Mouse (Mus musculus): ENCODE measurements around the gene Nrap. TPM values are rescaled to one million over a fixed set of nuclear protein-coding genes. Genes with fewer than 3 reads are reported as not detected.

Gene Nrap
- polyA plus RNA-seq, 1 experiment from 2014 or later = 3.4 TPM

GRCm38 (mm10) chr19:56393311-56393866 is 3.6 kb upstream of the Nrap start:
- DNase-seq (ENCODE audit: low spot score) = no peak
- Histone ChIP-seq H3K4me1 (peaks cover 59% of the 10 kb centered on the region), H3K36me3 (no peaks in the 10 kb centered on the region), H3K27me3 (ENCODE audit: insufficient read depth, poor library complexity, severe bottlenecking) (peaks cover 13% of the 10 kb centered on the region), H3K4me3 (no peak overlapping the region), H3K9me3 (no peaks in the 10 kb centered on the region), H3K27ac (no peak overlapping the region)
- 74% methylated on average over 9 of the region's 9 CpGs for WGBS

DNA sequence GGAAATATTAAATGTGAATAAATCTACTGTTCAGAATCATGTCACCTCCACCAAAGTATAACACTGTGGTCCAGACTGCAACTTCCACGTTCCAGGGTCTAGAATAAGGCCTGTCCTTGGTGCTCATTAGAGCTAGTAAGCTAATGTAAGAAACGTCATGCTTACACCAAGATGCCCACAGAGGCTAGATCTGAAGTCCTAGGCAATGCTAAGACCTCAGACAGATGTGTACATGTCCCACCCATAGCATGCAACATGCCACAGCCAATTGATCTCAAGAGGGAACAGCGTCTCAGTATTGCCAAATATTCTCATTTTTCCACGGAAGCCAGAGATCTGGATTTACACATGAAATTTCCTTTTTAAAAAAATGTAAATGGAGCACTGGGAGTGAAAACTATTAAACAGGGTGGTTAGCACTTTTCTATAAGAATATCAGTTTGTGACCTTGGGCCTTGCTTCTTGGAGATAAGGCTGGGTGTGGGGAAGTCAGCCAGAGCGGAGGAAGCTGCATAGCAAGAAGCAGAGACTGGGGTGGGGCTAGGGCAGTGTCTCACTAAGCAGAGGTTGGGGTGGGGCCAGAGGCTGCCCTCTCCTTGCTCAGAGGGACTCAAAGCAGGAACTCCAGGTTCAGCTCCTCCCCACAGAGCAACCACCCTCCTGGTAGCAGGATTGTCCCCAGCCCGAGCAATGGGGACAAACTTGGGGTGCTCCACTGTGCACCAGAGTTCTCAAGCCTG is 1.6 kb upstream of the Nrap start:
- Histone ChIP-seq H3K27me3 (ENCODE audit: insufficient read depth, poor library complexity, severe bottlenecking) (peaks cover 13% of the 10 kb centered on the region), H3K9me3 (no peaks in the 10 kb centered on the region), H3K4me1 (peaks cover 40% of the 10 kb centered on the region), H3K36me3 (no peaks in the 10 kb centered on the region), H3K27ac (peak overlapping the region; percentile 62; the same call in 1 of the 2 replicates), H3K4me3 (no peak overlapping the region)
- WGBS = 67% methylated on average over 6 of the region's 6 CpGs
- peak; percentile 89 for DNase-seq (ENCODE audit: low spot score)

DNA sequence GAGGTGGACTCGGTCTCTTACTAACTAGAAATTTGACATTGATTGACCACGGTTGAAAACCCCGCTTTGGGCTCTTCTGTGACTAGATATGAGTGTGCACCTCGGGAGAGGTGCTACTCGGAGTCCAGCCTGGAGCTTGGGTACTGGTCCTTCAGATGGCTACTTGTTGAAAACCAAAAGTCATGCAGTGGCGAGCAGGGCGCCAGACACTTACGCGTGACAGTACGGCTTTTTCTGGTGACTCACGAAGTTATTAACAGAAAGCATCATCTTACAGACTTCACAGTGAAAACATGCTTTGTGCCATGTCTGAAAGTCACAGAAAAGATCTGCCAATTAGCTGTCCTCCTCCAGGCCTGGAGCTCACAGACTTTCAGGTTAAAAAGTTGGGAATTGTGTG is 661 bp downstream of the Nrap start:
- no peaks in the 10 kb centered on the region for H3K9me3 ChIP-seq
- H3K27ac ChIP-seq = peak overlapping the region; percentile 32; the same call in 1 of the 2 replicates
- H3K27me3 ChIP-seq (ENCODE audit: insufficient read depth, poor library complexity, severe bottlenecking) = no peaks in the 10 kb centered on the region; the same call in 1 of the 2 replicates
- H3K36me3 ChIP-seq = peaks cover under 1% of the 10 kb centered on the region; the same call in 1 of the 2 replicates
- DNase-seq (ENCODE audit: low spot score) = no peak
- peaks cover 30% of the 10 kb centered on the region for H3K4me1 ChIP-seq
- peak overlapping the region; percentile 42; the same call in 1 of the 2 replicates for H3K4me3 ChIP-seq
- 85% methylated on average over 11 of the region's 11 CpGs for WGBS

DNA sequence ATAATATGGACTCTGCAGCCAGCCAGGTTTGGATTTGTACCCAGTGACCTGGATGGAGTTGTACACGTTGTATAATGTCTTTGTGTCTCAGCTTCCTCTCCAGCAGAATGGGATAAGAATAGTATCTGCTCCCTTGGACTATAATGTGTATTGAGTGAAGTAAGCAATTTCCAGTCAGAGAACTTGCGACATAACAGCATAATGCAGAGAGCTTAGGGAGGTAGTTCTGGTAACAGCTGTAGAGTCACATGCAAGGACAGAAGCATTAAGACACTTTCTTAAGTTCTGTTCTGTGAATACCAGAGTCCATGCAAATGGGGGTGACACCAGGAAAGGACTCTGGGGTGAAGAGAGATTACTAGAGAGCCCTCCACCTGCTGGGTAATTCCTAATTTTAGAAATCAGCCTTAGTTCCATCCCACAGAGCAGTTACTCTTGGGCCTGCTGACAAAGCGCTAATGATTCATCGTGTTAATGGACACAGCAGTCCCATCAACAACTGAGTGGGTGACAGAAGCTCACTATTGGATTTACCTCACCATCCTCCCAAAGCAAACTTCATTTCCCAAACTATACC is 2.0 kb downstream of the Nrap start:
- 77% methylated on average over 4 of the region's 4 CpGs for WGBS
- no peak for DNase-seq (ENCODE audit: low spot score)
- no peak overlapping the region for H3K27ac ChIP-seq
- peaks cover 9% of the 10 kb centered on the region; the same call in 1 of the 2 replicates for H3K36me3 ChIP-seq
- no peaks in the 10 kb centered on the region for H3K9me3 ChIP-seq
- no peaks in the 10 kb centered on the region for H3K27me3 ChIP-seq (ENCODE audit: insufficient read depth, poor library complexity, severe bottlenecking)
- no peak overlapping the region for H3K4me3 ChIP-seq
- H3K4me1 ChIP-seq = peaks cover 21% of the 10 kb centered on the region

DNA sequence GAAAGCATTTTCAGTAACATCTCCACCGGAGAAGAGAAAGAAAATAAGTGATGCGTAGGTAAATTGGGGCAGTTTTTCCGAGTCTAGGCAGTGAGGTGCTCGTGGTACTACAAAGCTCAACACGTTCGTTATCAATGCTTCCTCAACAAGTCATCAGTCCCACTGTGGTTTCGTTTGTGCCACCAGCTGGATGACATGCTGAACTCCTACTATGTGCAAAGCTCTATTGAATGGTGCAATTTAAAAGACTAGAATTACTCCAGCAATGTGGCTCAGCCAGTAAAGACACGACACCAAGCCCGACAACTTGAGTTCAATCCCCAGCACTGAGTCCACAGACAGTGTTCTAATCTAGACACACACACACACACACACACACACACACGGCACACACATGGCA is 3.7 kb downstream of the Nrap start:
- Histone ChIP-seq H3K9me3 (no peaks in the 10 kb centered on the region), H3K4me1 (peaks cover 6% of the 10 kb centered on the region), H3K27me3 (ENCODE audit: insufficient read depth, poor library complexity, severe bottlenecking) (no peaks in the 10 kb centered on the region), H3K27ac (no peak overlapping the region), H3K36me3 (peaks cover 12% of the 10 kb centered on the region; the same call in 1 of the 2 replicates), H3K4me3 (no peak overlapping the region)
- WGBS = 93% methylated on average over 10 of the region's 10 CpGs
- DNase-seq (ENCODE audit: low spot score) = no peak

DNA sequence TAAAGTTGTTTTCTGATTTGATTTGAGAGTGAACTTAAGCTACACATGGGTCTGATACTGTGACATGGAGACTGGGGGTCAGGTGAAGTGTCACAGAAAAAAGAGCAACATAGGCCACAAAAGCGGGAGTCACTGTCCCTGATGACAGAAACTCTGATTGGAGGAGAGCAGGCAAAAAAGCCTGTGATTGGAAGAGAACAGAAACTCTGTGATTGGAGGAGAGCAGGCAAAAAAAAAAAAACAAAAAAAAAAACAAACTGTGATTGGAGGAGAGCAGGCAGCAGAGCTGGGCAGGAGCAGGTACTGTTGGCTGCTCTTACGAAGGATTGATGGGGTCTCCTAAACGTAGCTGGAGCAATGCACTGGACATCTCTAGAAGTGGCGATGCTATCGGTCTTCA is 4.3 kb downstream of the Nrap start:
- H3K9me3 ChIP-seq = no peaks in the 10 kb centered on the region
- peaks cover 2% of the 10 kb centered on the region for H3K4me1 ChIP-seq
- no peak for DNase-seq (ENCODE audit: low spot score)
- 83% methylated on average over 5 of the region's 5 CpGs for WGBS
- H3K27me3 ChIP-seq (ENCODE audit: insufficient read depth, poor library complexity, severe bottlenecking) = no peaks in the 10 kb centered on the region
- no peak overlapping the region for H3K4me3 ChIP-seq
- H3K36me3 ChIP-seq = peaks cover 12% of the 10 kb centered on the region; the same call in 1 of the 2 replicates
- H3K27ac ChIP-seq = no peak overlapping the region

GRCm38 (mm10) chr19:56381407-56381806 is 8.4 kb downstream of the Nrap start:
- Histone ChIP-seq H3K4me3 (no peak overlapping the region), H3K9me3 (no peaks in the 10 kb centered on the region), H3K27ac (no peak overlapping the region), H3K27me3 (ENCODE audit: insufficient read depth, poor library complexity, severe bottlenecking) (no peaks in the 10 kb centered on the region), H3K4me1 (peaks cover 11% of the 10 kb centered on the region; the same call in 1 of the 2 replicates), H3K36me3 (peaks cover 21% of the 10 kb centered on the region; the same call in 1 of the 2 replicates)
- DNase-seq (ENCODE audit: low spot score) = no peak
- WGBS = 88% methylated on average over 10 of the region's 10 CpGs

- Histone ChIP-seq H3K4me1 (peaks cover 11% of the 10 kb centered on the region; the same call in 1 of the 2 replicates), H3K9me3 (no peaks in the 10 kb centered on the region), H3K4me3 (no peak overlapping the region), H3K27me3 (ENCODE audit: insufficient read depth, poor library complexity, severe bottlenecking) (no peaks in the 10 kb centered on the region), H3K36me3 (peaks cover 21% of the 10 kb centered on the region; the same call in 1 of the 2 replicates), H3K27ac (no peak overlapping the region)
- DNase-seq (ENCODE audit: low spot score) = no peak
- 80% methylated on average over 7 of the region's 7 CpGs for WGBS
Measured at GRCm38 (mm10) chr19:56380341-56380740, 9.5 kb downstream of the Nrap start.

DNA sequence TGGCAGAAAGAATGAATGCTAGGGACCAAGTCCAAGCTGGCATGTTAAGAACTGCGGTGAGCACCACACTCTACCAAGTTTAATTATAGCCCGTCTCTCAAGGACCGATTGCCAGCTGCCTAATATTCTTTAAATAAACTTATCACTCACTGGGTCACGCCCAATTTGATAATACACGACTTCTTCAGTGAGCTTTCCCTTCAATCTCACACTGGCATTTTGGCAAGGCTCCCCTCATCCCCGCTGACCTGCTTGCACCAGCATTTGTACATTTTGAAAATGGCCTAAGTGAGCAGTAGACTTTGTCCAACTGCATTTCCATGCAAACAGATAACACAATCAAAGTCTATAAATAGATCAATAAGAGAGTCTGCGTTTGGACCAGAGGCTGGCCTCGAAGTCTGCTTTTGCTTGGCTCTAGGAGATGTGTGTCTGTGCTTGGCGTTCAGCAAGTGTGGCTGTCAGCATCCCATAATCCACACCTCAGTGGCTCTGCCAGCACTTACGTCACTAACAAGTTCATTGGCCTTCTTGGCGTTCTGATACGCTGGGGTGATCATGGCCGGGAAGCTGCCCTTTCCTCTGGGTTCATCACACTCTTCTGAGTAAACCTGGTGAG is 11.2 kb downstream of the Nrap start:
- WGBS = 34% methylated on average over 13 of the region's 13 CpGs
- Histone ChIP-seq H3K27ac (peak overlapping the region; percentile 74; the same call in 1 of the 2 replicates), H3K36me3 (peaks cover 15% of the 10 kb centered on the region; the same call in 1 of the 2 replicates), H3K9me3 (no peaks in the 10 kb centered on the region), H3K4me3 (no peak overlapping the region), H3K4me1 (peaks cover 11% of the 10 kb centered on the region; the same call in 1 of the 2 replicates), H3K27me3 (ENCODE audit: insufficient read depth, poor library complexity, severe bottlenecking) (no peaks in the 10 kb centered on the region)
- peak; percentile 89 for DNase-seq (ENCODE audit: low spot score)

DNA sequence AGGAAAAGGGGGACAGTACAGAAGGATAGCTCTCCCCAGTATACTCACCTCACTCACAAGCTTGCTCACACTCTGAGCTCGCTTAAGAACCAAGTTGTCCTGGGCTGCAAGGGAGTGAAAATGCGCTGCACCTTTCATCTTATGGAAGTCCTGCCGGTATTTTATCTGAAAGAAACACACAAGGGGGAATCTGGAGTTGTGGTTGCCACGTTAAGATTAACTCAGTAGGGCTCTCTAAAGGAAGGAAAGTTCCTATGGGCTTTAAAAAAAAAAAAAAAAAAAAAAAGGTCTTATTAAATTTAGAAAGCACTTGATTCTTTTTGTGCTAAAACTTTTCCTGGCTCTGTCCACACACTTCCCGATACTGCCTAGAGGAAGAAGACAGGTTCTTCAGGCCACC is 11.8 kb downstream of the Nrap start:
- peak overlapping the region; percentile 74; the same call in 1 of the 2 replicates for H3K27ac ChIP-seq

GRCm38 (mm10) chr19:56374011-56374410 is 15.8 kb downstream of the Nrap start:
- 61% methylated on average over 10 of the region's 10 CpGs for WGBS
- Histone ChIP-seq H3K9me3 (no peaks in the 10 kb centered on the region), H3K27ac (no peak overlapping the region), H3K27me3 (ENCODE audit: insufficient read depth, poor library complexity, severe bottlenecking) (no peaks in the 10 kb centered on the region), H3K4me3 (no peak overlapping the region), H3K4me1 (peaks cover 7% of the 10 kb centered on the region; the same call in 1 of the 2 replicates), H3K36me3 (peaks cover 9% of the 10 kb centered on the region; the same call in 1 of the 2 replicates)
- no peak for DNase-seq (ENCODE audit: low spot score)

More for the DNA sequence above, 11.8 kb downstream of the Nrap start:
- peaks cover 11% of the 10 kb centered on the region; the same call in 1 of the 2 replicates for H3K36me3 ChIP-seq
- DNase-seq (ENCODE audit: low spot score) = no peak
- H3K9me3 ChIP-seq = no peaks in the 10 kb centered on the region
- no peaks in the 10 kb centered on the region for H3K27me3 ChIP-seq (ENCODE audit: insufficient read depth, poor library complexity, severe bottlenecking)
- peaks cover 11% of the 10 kb centered on the region; the same call in 1 of the 2 replicates for H3K4me1 ChIP-seq
- WGBS = 67% methylated on average over 5 of the region's 5 CpGs
- H3K4me3 ChIP-seq = no peak overlapping the region

GRCm38 (mm10) chr19:56373246-56373645 is 16.6 kb downstream of the Nrap start:
- 88% methylated on average over 5 of the region's 5 CpGs for WGBS
- no peaks in the 10 kb centered on the region for H3K9me3 ChIP-seq

More at GRCm38 (mm10) chr19:56373246-56373645, 16.6 kb downstream of the Nrap start:
- no peak for DNase-seq (ENCODE audit: low spot score)
- peaks cover 1% of the 10 kb centered on the region; the same call in 1 of the 2 replicates for H3K4me1 ChIP-seq
- H3K4me3 ChIP-seq = no peak overlapping the region
- H3K36me3 ChIP-seq = peaks cover 9% of the 10 kb centered on the region; the same call in 1 of the 2 replicates
- no peaks in the 10 kb centered on the region for H3K27me3 ChIP-seq (ENCODE audit: insufficient read depth, poor library complexity, severe bottlenecking)
- H3K27ac ChIP-seq = no peak overlapping the region

Measured in heart, embryonic 10.5 days (tissue).